Mouse (Mus musculus): ENCODE measurements around the gene Ifnlr1. TPM values are rescaled to one million over a fixed set of nuclear protein-coding genes. Genes with fewer than 3 reads are reported as not detected.

Ifnlr1 gene
- total RNA-seq, 2 experiments from 2014 or later, result 0.52 TPM; not detected in 1

- no peak for ATAC-seq (replicated peaks; ENCODE audit: poor library complexity, severe bottlenecking)
These were observed 2.5 kb upstream of the Ifnlr1 start for GRCm38 (mm10) chr4:135683553-135683952.

GRCm38 (mm10) chr4:135684731-135685130 is 1.4 kb upstream of the Ifnlr1 start:
- no peak for ATAC-seq (replicated peaks; ENCODE audit: poor library complexity, severe bottlenecking)

GRCm38 (mm10) chr4:135686568-135686953 is 474 bp downstream of the Ifnlr1 start:
- ATAC-seq (replicated peaks; ENCODE audit: poor library complexity, severe bottlenecking), result no peak

- ATAC-seq (replicated peaks; ENCODE audit: poor library complexity, severe bottlenecking), result no peak
These were observed 3.7 kb downstream of the Ifnlr1 start for GRCm38 (mm10) chr4:135689797-135690196.

GRCm38 (mm10) chr4:135690241-135690640 is 4.2 kb downstream of the Ifnlr1 start:
- ATAC-seq (replicated peaks; ENCODE audit: poor library complexity, severe bottlenecking), result no peak

GRCm38 (mm10) chr4:135692916-135693315 is 6.8 kb downstream of the Ifnlr1 start:
- ATAC-seq (replicated peaks; ENCODE audit: poor library complexity, severe bottlenecking), result no peak

GRCm38 (mm10) chr4:135698498-135698897 is 12.4 kb downstream of the Ifnlr1 start:
- no peak for ATAC-seq (replicated peaks; ENCODE audit: poor library complexity, severe bottlenecking)

- ATAC-seq (replicated peaks; ENCODE audit: poor library complexity, severe bottlenecking), result no peak
These were observed 17.4 kb downstream of the Ifnlr1 start for GRCm38 (mm10) chr4:135703497-135703896.

GRCm38 (mm10) chr4:135704016-135704415 is 17.9 kb downstream of the Ifnlr1 start:
- no peak for ATAC-seq (replicated peaks; ENCODE audit: poor library complexity, severe bottlenecking)

GRCm38 (mm10) chr4:135706045-135706444 is 20.0 kb downstream of the Ifnlr1 start:
- no peak for ATAC-seq (replicated peaks; ENCODE audit: poor library complexity, severe bottlenecking)

GRCm38 (mm10) chr4:135709072-135709564 is 23.0 kb downstream of the Ifnlr1 start:
- peak; percentile 92 for ATAC-seq (replicated peaks; ENCODE audit: poor library complexity, severe bottlenecking)

GRCm38 (mm10) chr4:135709621-135710020 is 23.5 kb downstream of the Ifnlr1 start:
- ATAC-seq (replicated peaks; ENCODE audit: poor library complexity, severe bottlenecking), result 0 out of 2 replicates have a peak, but pooled peaks have one; percentile 1

- ATAC-seq (replicated peaks; ENCODE audit: poor library complexity, severe bottlenecking), result no peak
These were observed 24.3 kb downstream of the Ifnlr1 start for GRCm38 (mm10) chr4:135710392-135710791.

GRCm38 (mm10) chr4:135714776-135715175 is 28.7 kb downstream of the Ifnlr1 start:
- no peak for ATAC-seq (replicated peaks; ENCODE audit: poor library complexity, severe bottlenecking)

- ATAC-seq (replicated peaks; ENCODE audit: poor library complexity, severe bottlenecking), result peak; percentile 68; the same call in 1 of the 2 replicates
These were observed 30.4 kb downstream of the Ifnlr1 start for GRCm38 (mm10) chr4:135716438-135716837.

GRCm38 (mm10) chr4:135722540-135723290 is 36.6 kb downstream of the Ifnlr1 start:
- ATAC-seq (replicated peaks; ENCODE audit: poor library complexity, severe bottlenecking), result no peak

GRCm38 (mm10) chr4:135726416-135726815 is 40.3 kb downstream of the Ifnlr1 start:
- no peak for ATAC-seq (replicated peaks; ENCODE audit: poor library complexity, severe bottlenecking)

GRCm38 (mm10) chr4:135727817-135728216 is 41.7 kb downstream of the Ifnlr1 start, which contains the start of gene Il22ra1:
Gene Il22ra1, plus strand, starts transcription at chr4:135728172.
- ATAC-seq (replicated peaks; ENCODE audit: poor library complexity, severe bottlenecking), result no peak

GRCm38 (mm10) chr4:135730204-135730603 is 44.1 kb downstream of the Ifnlr1 start:
- ATAC-seq (replicated peaks; ENCODE audit: poor library complexity, severe bottlenecking), result no peak

GRCm38 (mm10) chr4:135730951-135731350 is 44.9 kb downstream of the Ifnlr1 start:
- no peak for ATAC-seq (replicated peaks; ENCODE audit: poor library complexity, severe bottlenecking)

- no peak for ATAC-seq (replicated peaks; ENCODE audit: poor library complexity, severe bottlenecking)
These were observed 47.8 kb downstream of the Ifnlr1 start for GRCm38 (mm10) chr4:135733901-135734300.

GRCm38 (mm10) chr4:135736903-135737302 is 50.8 kb downstream of the Ifnlr1 start:
- no peak for ATAC-seq (replicated peaks; ENCODE audit: poor library complexity, severe bottlenecking)
